Mouse (Mus musculus) liver, postnatal 0 days (tissue): ENCODE data around the gene Dnaaf5. TPM values are rescaled to one million over a fixed set of nuclear protein-coding genes. Genes with fewer than 3 reads are reported as not detected.

Source experiments
- ATAC-seq: fragments of 200-750 bp; cut with Nextera tagmentation; 2 replicates; pipeline ENCODE4 v1.8.0; 2017; ENCODE audit warnings: mild to moderate bottlenecking, moderate library complexity
- DNase-seq: peaks from one replicate; pipeline ENCODE4 v3.0.0-alpha.2; 2016
- H3K27ac ChIP-seq: fragments of 300-500 bp; sonication (generic); 2 replicates; pipeline ENCODE4 v1.5.1; 2014; ENCODE audit warnings: antibody characterized with exemption, moderate library complexity, mild to moderate bottlenecking, low read depth
- H3K27me3 ChIP-seq: fragments of 300-500 bp; sonication (generic); 2 replicates; pipeline ENCODE4 v1.6.1; 2014; ENCODE audit warnings: low read length, control low read depth, mixed read lengths; ENCODE audit not compliant: insufficient read depth
- H3K36me3 ChIP-seq: fragments of 300-500 bp; sonication (generic); replicated peaks from 2 replicates; pipeline ENCODE4 v1.6.1; 2014; ENCODE audit warnings: mild to moderate bottlenecking, control low read depth, low read length, moderate library complexity, mixed read lengths; ENCODE audit not compliant: insufficient read depth
- H3K4me1 ChIP-seq: fragments of 300-500 bp; sonication (generic); 2 replicates; pipeline ENCODE4 v1.6.1; 2014; ENCODE audit warnings: antibody characterized with exemption, mild to moderate bottlenecking, control low read depth; ENCODE audit not compliant: insufficient read depth
- H3K4me2 ChIP-seq: fragments of 300-500 bp; sonication (generic); 2 replicates; pipeline ENCODE4 v1.6.1; 2014; ENCODE audit warnings: low read depth, mild to moderate bottlenecking, low read length, moderate library complexity, mixed read lengths
- H3K4me3 ChIP-seq: fragments of 300-500 bp; sonication (generic); 2 replicates; pipeline ENCODE4 v1.5.1; 2014; ENCODE audit warnings: low read depth, low read length
- H3K9ac ChIP-seq: fragments of 300-500 bp; sonication (generic); replicated peaks from 2 replicates; pipeline ENCODE4 v1.6.1; 2014; ENCODE audit warnings: mild to moderate bottlenecking, moderate library complexity
- H3K9me3 ChIP-seq: fragments of 300-500 bp; sonication (generic); 2 replicates; pipeline ENCODE4 v1.6.1; 2016; ENCODE audit warnings: mild to moderate bottlenecking, control low read depth, low read length, mixed read lengths
- CTCF ChIP-seq: sonication (generic); IDR thresholded peaks from 2 replicates; pipeline ENCODE4 v1.5.1; 2016; ENCODE audit warnings: antibody characterized with exemption, low read depth
- EP300 ChIP-seq: IDR thresholded peaks from 2 replicates; pipeline ENCODE4 v1.6.1; 2016; ENCODE audit warnings: antibody characterized with exemption, low read depth, mild to moderate bottlenecking
- WGBS: fragments of 180-500 bp; shearing (Covaris S2); extraction: QIAGEN DNeasy Blood & Tissue Kit; methylation state at CpG from one replicate; pipeline ENCODE4 v1.1.7; 2014; ENCODE audit not compliant: insufficient replicate concordance; 5-methylcytosine and 5-hydroxymethylcytosine counted together
- polyA plus RNA-seq: library from polyadenylated mRNA; unstranded; fragments of >200 nt; fragmentation: Nextera tagmentation; extraction: Ambion mirVana; gene quantifications from 2 replicates; pipeline ENCODE4 v1.2.1, GENCODE M21; 2015

Dnaaf5 gene
- polyA plus RNA-seq, 1 experiment from 2014 or later, result 1.4 TPM

GRCm38 (mm10) chr5:139114876-139115275, 35.1 kb upstream of the Dnaaf5 start:
- no peak for DNase-seq
- Histone ChIP-seq H3K4me1 (no peaks in the 10 kb centered on the region), H3K9ac (no peak overlapping the region), H3K9me3 (no peaks in the 10 kb centered on the region), H3K36me3 (no peaks in the 10 kb centered on the region), H3K27me3 (no peaks in the 10 kb centered on the region), H3K27ac (no peak overlapping the region), H3K4me2 (no peak overlapping the region), H3K4me3 (no peak overlapping the region)
- 77% methylated on average over 4 of the region's 4 CpGs for WGBS
- TF ChIP-seq EP300, result no peak
- no peak for TF ChIP-seq CTCF
- ATAC-seq, result no peak

GRCm38 (mm10) chr5:139115507-139115906, 34.5 kb upstream of the Dnaaf5 start:
- DNase-seq, result no peak
- no peak for TF ChIP-seq CTCF
- no peak for TF ChIP-seq EP300

GRCm38 (mm10) chr5:139118139-139118960, 31.7 kb upstream of the Dnaaf5 start:
- Histone ChIP-seq H3K4me1 (no peaks in the 10 kb centered on the region), H3K36me3 (no peaks in the 10 kb centered on the region), H3K27me3 (no peaks in the 10 kb centered on the region), H3K27ac (no peak overlapping the region), H3K9ac (no peak overlapping the region), H3K4me3 (no peak overlapping the region), H3K9me3 (no peaks in the 10 kb centered on the region), H3K4me2 (no peak overlapping the region)
- TF ChIP-seq EP300, result no peak
- TF ChIP-seq CTCF, result no peak
- ATAC-seq (no peak), DNase-seq (no peak)
- WGBS, result 67% methylated on average over 5 of the region's 5 CpGs

More at GRCm38 (mm10) chr5:139115507-139115906, 34.5 kb upstream of the Dnaaf5 start:
- Histone ChIP-seq H3K9ac (no peak overlapping the region), H3K9me3 (no peaks in the 10 kb centered on the region), H3K4me3 (no peak overlapping the region), H3K4me1 (no peaks in the 10 kb centered on the region), H3K4me2 (no peak overlapping the region), H3K36me3 (no peaks in the 10 kb centered on the region), H3K27ac (no peak overlapping the region), H3K27me3 (no peaks in the 10 kb centered on the region)
- WGBS, result 81% methylated on average over 7 of the region's 7 CpGs
- ATAC-seq, result no peak

- no peak for ATAC-seq
- Histone ChIP-seq H3K4me1 (no peaks in the 10 kb centered on the region), H3K9me3 (no peaks in the 10 kb centered on the region), H3K9ac (no peak overlapping the region), H3K4me3 (no peak overlapping the region), H3K27ac (no peak overlapping the region), H3K36me3 (no peaks in the 10 kb centered on the region), H3K27me3 (no peaks in the 10 kb centered on the region), H3K4me2 (no peak overlapping the region)
- no peak for TF ChIP-seq EP300
- no peak for TF ChIP-seq CTCF
- no peak for DNase-seq
- WGBS, result 37% methylated on average over 2 of the region's 2 CpGs
Measured at GRCm38 (mm10) chr5:139118961-139119276, 31.1 kb upstream of the Dnaaf5 start.

GRCm38 (mm10) chr5:139125717-139126116, 24.3 kb upstream of the Dnaaf5 start:
- Histone ChIP-seq H3K36me3 (no peaks in the 10 kb centered on the region), H3K4me3 (no peak overlapping the region), H3K9me3 (no peaks in the 10 kb centered on the region), H3K9ac (no peak overlapping the region), H3K4me1 (peaks cover 5% of the 10 kb centered on the region), H3K4me2 (no peak overlapping the region), H3K27ac (no peak overlapping the region), H3K27me3 (peaks cover 16% of the 10 kb centered on the region)
- ATAC-seq (no peak), DNase-seq (no peak)
- WGBS, result 62% methylated on average over 3 of the region's 3 CpGs
- TF ChIP-seq CTCF (no peak), EP300 (no peak)

GRCm38 (mm10) chr5:139128476-139129065, 21.5 kb upstream of the Dnaaf5 start:
- Histone ChIP-seq H3K4me2 (no peak overlapping the region), H3K27me3 (peaks cover 16% of the 10 kb centered on the region), H3K9me3 (no peaks in the 10 kb centered on the region), H3K9ac (no peak overlapping the region), H3K27ac (no peak overlapping the region), H3K4me3 (no peak overlapping the region), H3K36me3 (no peaks in the 10 kb centered on the region), H3K4me1 (peaks cover 5% of the 10 kb centered on the region)
- 42% methylated on average over 12 of the region's 12 CpGs for WGBS
- ATAC-seq, result no peak
- DNase-seq, result no peak
- no peak for TF ChIP-seq CTCF
- TF ChIP-seq EP300, result no peak
